Mouse (Mus musculus) small intestine, adult 2 months (tissue): ENCODE results near the gene Rab9b.
A peak's percentile ranks its signal among the peaks of the same experiment; 100 is the strongest.

ENCODE experiments used
- CTCF ChIP-seq: fragments of 200-500 bp; IDR thresholded peaks from 2 replicates; pipeline ENCODE4 v1.5.1; 2012; ENCODE audit warnings: low read depth, mild to moderate bottlenecking, control low read depth, inconsistent platforms, low read length, moderate library complexity, mixed read lengths; ENCODE audit not compliant: insufficient replicate concordance, insufficient read length; ENCODE audit errors: extremely low read depth
- POLR2A ChIP-seq: fragments of 200-500 bp; IDR thresholded peaks from 2 replicates; pipeline ENCODE4 v1.6.1; 2012; ENCODE audit warnings: low read depth, mild to moderate bottlenecking, control low read depth, inconsistent platforms, low read length, moderate library complexity

DNA sequence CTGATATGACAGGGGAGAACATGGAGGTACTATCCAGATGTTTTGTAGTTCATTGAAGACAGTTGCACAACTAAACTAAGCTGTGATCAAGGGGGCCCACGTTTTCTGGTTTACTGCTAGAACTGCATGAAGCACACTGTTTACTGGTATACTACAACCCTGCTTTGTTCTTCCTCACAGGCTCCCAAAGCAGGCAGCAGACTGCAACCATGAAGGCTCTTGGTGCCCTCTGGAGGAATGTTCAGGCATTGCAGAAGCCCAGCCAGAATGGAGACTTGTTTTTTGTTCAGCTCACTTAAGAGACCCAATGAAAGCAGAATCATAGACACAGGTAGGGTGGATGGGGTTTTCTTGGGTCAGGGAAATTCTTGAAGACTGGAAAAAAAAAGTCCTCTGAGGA lies 48.3 kb downstream of the Rab9b start:
- TF ChIP-seq CTCF (peak; percentile 59; the same call in 1 of the 2 replicates), POLR2A (no peak)
